Mouse (Mus musculus): ENCODE measurements at regions not wholly inside any gene's neighbourhood (a gene's known extent, or its start where the extent isn't known, plus 50 kb on each side); places are given as distances from the start of the nearest gene placed in this dataset.

GRCm38 (mm10) chr15:25282346-25282745, 131.2 kb downstream of the Basp1 start:
- TF ChIP-seq CTCF (IDR thresholded peaks at IDR 0.05; ENCODE audit: extremely low read depth, insufficient read depth, low read length): no peak
- no peak for TF ChIP-seq POLR2A (IDR thresholded peaks at IDR 0.05; ENCODE audit: extremely low read depth, insufficient read depth, low read length)
